Mouse (Mus musculus) CD4-positive, CD25-positive, alpha-beta regulatory T cell, adult 2 months (primary cell): ENCODE results near the gene Gm9767.

Source experiments
- DNase-seq: peaks from one replicate; pipeline ENCODE4 v3.0.0-alpha.2; 2012; ENCODE audit warnings: low read depth, low spot score

Gm9767 gene

DNA sequence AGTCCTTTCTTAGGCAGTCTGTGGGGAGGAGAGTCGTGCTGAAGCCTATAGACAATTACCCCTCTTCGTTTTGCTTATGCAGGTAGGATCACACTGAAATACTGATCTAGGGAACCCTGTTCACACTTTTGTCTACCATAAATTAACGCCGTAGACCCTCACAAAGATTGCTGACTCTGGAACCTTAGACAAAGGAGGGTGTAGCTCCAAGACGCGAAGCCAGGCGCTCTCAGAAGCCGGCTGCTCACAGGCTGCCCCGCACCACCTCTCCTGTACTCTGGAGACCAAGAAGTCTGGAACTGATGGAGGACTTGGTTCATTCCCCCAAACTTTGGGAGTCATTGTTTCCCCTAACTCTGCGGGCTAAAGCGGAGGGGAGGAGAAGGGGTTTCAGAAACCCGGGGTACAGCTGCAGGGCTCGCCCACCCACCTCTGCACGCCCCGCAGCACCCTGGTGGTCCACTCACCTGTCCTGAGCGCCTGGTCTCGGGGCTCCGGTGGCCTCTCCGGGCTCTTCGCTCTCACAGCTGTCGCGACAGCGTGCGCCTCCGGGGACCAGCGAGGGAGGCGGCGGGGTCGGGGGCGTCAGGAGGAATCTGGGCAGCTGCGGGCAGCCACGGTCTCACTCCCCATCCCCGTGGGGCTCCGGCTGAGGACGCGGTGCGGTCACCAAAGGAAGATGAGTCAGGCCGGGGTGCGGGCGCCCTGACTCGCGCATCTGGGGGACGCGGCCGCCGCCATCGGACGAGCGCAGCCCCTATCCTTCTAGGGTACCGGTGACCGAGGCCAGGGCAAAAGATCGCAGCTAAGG lies at the start of gene Gm9767:
Gene Gm9767, plus strand, starts transcription at position 585 of the 811 bp plus-strand sequence.
- no peak for DNase-seq

DNA sequence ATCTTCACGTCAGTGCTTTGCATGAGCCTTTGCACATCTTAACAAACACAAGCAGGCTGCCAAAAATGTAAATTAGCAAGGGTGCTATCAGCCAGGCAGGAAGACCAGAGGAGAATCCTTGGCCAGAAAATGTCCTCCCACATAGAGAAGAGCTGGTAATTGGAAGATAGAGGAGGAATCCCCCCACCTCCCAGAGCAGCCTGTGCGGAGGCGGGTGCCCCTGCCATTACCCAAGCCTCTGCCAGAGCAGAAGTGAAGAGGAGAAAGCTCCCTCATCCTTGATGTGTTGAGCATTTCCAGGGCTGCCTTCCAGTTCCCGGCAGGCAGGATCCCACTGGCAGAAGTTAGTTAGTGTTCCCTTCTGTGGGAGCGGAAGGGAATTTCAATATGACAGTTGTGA lies 43.1 kb upstream of the Gm9767 start:
- no peak for DNase-seq

DNA sequence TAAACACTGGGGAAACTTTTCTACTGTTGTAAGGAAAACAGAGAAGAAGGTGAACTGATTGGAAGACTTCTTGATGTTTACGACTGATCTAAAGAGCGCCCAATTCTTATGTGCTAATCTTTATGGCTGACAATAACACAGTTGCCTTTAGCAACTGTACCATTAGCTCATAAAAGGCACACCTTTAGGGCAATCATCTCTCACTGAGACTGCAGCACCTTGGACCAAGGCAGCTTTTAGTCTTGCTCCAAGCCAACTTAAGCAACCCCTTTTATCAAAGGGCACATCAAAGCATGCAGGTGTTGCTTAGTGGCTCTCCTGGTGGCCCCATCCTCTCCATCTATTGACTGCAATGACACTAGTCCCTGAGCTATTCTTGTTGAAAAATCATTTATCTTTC lies 26.9 kb upstream of the Gm9767 start:
- no peak for DNase-seq

DNA sequence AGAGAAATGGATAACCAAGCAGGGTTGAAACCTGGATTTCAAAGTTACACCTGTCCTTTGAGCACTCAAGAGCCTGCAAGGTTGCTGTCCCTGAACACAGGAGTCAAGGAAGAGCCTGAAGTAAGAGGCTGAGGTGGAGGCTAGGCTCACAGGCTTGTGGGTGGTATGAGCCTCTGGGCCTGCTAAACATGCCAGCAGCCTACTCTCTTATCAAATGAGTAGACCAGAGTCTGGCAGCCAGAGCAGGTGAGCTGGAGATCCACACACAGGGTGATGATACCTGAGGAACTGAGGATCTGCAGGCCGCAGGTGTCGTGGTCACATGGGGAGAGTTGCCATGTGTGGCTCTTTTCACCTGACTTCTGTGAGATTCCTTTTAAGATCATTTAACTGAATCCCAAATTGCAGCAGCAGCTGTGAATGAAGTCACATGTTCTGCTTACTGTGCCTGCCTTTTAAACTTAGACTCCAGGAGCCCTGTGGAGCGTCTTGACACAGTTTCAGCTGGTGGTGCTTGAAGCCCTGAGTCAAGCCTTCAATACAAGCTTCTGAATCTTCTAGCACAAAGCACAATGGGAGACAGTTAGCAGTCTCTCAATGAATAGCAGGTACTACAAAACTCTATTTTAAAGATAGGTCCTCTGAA lies 18.3 kb upstream of the Gm9767 start:
- DNase-seq = no peak

DNA sequence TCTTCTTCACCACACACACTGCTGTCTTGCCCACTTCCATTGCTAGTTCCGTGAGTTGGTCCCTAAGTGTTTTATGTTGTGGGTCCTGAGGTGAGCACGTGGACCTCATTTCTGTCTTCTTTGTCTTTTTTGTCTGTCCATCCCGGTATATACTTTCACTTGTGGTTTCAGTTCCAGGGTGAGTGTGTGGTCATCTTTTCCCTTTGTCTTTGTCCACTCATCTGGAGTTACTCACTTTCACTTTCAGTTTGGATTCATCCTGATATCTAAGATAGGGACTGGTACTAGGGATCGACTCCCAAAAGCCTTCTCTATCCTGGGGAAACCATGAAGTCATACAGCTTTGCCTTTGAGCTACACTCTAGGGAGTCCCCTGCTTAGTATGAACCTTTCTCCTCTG lies 15.0 kb upstream of the Gm9767 start:
- no peak for DNase-seq

DNA sequence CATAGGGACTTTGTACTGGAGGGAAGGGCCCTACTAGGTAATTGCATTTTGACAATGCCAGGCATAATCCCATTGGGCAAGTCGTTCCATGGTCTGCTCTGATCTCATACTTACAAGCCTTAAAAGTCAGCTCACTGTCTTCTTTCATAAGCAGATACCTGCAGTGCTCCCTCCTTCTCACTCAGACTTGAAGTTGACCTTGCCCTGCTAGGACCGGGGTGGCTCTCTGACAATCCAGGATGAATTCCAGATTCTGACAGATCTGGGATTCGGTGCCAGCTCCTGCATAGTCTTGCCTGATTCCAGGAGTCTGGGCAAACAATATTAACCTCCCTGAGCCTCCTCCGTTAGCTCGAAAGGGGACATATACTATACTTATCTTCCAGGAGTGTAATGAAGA lies 6.1 kb upstream of the Gm9767 start:
- DNase-seq = no peak

DNA sequence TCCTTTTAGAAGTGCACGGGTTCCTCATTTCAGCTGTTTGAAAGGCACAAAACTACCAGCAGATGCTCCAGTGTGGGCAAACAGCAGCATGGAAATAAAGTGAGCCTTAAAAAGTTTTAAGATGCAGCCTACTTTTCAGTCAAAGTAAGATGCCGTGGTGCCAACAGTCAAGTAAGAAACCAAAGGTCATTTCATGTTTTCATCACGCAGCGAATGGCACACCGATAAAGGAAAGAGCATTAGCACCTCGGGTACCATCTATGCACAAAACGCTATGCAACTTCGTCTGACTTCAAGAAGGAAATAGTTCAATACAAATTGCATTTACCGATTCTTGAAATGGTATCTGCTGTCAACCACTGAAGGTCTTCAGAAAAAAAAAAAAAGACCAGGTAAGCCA lies 1.1 kb upstream of the Gm9767 start:
- DNase-seq = no peak

DNA sequence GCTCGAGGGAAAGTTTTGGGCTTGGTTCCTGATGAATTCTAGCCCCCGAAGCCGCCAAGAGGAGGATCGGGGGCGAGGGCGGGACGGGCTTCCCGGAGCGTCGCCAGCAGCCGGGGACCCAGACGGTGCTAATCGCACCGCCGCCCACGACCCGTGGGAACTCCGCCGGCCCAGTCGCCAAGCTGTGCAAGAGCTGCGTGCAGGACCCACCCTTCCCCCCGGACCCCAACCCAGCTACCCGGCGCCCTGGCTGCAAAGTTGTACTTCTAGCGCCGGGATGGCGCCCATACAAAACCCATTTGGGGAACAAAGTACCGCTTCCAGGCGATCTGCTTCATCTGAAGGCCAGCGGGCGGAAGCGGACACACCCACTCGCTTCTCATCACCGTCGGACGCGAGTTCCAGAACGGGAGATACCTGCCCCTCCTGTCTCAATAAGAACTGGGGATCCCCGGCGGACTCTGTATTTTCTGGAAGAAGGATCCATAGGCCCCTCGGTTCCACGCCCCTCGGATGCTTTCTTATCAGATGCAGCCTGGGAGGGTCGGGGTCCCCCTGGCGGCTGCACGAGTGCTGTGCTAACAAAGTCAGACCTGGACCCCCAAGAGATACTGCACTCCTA lies 577 bp downstream of the Gm9767 start, which contains the start of gene Tmem200a:
Gene Tmem200a, minus strand, starts transcription at position 532 of the 622 bp plus-strand sequence.
- DNase-seq = peak; percentile 19

DNA sequence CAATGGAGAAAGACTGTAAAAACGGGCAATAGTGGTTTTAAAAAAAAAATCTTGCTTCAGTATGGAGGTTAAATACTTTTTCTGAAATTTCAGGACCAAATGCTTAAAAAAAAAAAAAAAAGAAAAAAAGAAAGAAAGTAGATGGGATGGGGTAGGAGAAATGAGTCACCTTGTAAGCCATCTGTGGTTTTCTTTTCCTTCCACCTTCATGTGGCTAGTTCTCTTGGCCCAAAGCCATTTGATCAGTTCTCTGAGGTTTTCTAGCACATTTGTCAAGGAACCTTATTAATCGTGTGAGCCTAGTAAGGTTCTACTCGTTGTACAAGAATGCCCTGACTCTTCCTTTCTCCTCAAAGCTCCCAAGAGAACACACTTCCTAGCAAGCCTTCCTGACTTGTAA lies 1.6 kb downstream of the Gm9767 start:
- DNase-seq = no peak

DNA sequence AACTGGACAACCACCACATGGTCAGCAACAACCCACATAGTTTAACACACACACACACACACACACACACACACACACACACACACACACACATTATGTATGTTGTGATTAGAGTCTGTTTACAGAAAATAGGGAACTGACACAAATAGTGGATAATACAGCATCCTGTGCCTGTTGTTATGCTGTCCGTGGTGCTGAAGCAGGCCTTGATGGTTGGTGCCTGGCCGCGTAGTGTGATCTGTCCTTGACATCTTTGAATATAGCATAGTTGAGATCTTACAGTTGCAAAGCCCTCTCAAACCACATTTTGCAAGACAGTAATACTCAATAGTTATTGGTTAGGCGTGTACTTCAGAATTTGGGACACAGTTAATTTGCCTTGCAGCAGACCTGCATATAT lies 4.0 kb downstream of the Gm9767 start:
- no peak for DNase-seq

DNA sequence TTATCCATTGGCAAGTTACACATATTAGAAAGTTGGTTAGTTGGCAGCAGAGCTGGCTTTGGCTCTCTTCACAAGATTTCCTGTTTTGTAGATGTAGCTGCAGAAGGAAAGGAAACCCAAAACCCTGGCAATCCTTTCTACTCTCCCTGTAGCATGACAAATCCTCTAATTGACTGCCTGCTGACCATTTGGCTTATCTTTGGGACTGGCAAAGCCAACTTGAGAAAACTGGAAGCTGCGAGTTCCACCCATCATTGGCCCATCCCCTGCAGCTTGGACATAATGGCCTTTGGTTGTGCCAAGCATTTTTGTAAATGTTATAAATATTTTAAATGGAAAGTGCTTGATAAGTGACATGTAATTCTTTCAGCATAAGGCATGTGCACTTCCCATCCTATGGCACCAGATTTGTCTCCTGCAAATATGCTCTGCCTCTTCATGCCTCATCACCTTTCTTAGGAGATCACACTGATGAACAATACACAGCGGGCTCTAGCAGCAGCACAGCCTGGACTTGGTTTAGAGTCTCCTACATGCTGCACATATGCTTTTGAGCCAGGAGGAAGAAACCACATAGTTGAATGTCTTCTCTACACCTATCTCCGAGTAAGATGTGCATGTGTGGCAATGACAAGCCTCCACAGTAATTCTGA lies 25.4 kb downstream of the Gm9767 start:
- DNase-seq = no peak

DNA sequence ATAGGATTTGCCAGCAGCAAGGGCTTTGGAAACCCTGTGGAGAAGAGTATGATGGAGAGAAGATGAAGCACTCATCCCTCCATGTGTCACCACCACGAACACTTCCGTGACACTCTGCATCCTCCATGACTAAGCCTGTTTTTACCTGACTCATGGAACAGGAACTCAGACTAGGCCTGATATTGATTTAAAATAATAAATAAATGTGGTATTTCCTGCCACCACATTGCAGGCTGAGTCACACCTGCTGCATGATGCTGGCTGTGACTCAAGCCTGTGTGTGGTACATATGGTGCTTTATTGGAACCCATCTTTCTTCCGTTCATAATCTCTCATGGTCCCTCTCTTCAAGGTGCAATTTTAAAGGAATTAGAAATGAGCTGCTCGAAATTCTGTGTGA lies 36.4 kb downstream of the Gm9767 start:
- DNase-seq = no peak

DNA sequence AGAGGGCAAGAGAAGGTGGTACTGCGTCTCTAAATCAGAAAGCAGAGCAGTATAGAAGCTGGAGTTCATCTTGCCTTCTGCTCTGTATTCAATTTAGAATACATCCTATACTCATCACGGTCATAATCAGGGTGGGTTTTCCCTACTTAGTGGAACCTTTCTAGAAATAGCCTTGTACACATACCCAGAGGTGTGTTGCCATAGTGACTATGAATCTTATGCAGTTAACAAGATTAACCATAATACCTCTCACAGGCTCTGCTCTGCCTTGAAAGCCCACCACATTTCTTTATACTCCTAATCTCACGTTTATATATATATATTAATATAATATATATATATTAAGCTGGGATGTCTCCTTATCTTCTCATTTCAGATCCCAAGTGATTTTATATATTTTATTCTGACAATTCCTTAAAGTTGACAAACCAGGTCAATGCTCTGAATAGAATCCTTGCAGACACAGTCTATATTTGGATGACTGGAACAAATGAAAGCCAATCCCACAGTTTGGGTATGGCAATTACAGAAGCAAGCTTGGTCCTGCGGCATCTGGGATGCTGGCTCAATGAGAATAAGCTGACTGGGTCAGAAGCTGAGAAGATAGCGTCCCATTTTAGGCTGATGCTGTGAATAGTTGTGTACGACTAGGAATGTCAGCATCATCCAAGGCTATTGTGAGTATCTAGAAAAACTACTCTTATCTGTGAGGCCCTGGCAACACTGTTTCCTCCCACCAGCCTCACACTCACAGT lies 41.2 kb downstream of the Gm9767 start:
- no peak for DNase-seq

DNA sequence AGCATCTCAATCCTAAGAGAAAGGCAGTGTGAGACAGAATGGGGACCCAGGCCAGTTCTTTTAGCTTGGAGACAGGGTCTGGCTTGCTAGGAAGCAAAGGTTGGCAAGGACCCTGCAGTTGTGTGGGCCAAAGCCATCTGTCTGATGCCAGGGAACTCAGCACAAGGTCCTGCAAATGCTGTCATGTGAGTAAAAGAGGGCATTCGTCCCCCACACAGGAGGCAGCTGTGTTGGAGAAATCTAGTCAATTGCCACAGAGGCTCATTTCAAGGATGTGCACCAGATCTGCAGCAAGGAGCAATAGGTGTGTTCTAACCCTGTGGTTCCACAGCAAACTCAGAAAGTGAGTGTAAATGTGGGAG lies 41.7 kb downstream of the Gm9767 start:
- no peak for DNase-seq
